Mouse (Mus musculus): ENCODE measurements around the gene Gm9044. TPM values are rescaled to one million over a fixed set of nuclear protein-coding genes. Genes with fewer than 3 reads are reported as not detected.
"Not testable (repeated sequence)": the region's sequence is repeated elsewhere in the genome, so short reads cannot be mapped to it uniquely, and the experiment has no call there.

Gene Gm9044
- not detected in 2 replicates for polyA plus RNA-seq (2016; fragmentation: Nextera tagmentation; extraction: Ambion mirVana)

- H3K27ac ChIP-seq; H3K4me2 ChIP-seq; H3K27me3 ChIP-seq (replicated peaks); H3K9ac ChIP-seq; H3K4me3 ChIP-seq; ATAC-seq; H3K36me3 ChIP-seq; H3K4me1 ChIP-seq; H3K9me3 ChIP-seq (replicated peaks): not testable (repeated sequence)
- no CpG with 5 or more reads among the region's 14 CpGs for WGBS (ENCODE audit: insufficient replicate concordance)
These were observed at the start of gene Gm9044 for GRCm38 (mm10) chr10:118332308-118332707. Gm9044 (minus strand) TSS chr10:118332408.

- no peak overlapping the region for H3K4me3 ChIP-seq
- H3K9ac ChIP-seq, result no peak overlapping the region
- no peak overlapping the region for H3K27ac ChIP-seq
- WGBS (ENCODE audit: insufficient replicate concordance), result 7% methylated on average over 10 of the region's 10 CpGs
- no peaks in the 10 kb centered on the region for H3K9me3 ChIP-seq (replicated peaks)
- no peaks in the 10 kb centered on the region for H3K27me3 ChIP-seq (replicated peaks)
- no peaks in the 10 kb centered on the region for H3K4me1 ChIP-seq
- H3K4me2 ChIP-seq, result no peak overlapping the region
- no peaks in the 10 kb centered on the region for H3K36me3 ChIP-seq
- ATAC-seq, result peak; percentile 32; the same call in 1 of the 2 replicates
These were observed 38.2 kb upstream of the Gm9044 start for GRCm38 (mm10) chr10:118370443-118370842.

- Histone ChIP-seq H3K9me3 (replicated peaks) (no peaks in the 10 kb centered on the region), H3K9ac (no peak overlapping the region), H3K27me3 (replicated peaks) (no peaks in the 10 kb centered on the region), H3K4me1 (no peaks in the 10 kb centered on the region), H3K27ac (no peak overlapping the region), H3K4me2 (no peak overlapping the region), H3K4me3 (no peak overlapping the region), H3K36me3 (no peaks in the 10 kb centered on the region)
- ATAC-seq, result no peak
- 80% methylated on average over 9 of the region's 9 CpGs for WGBS (ENCODE audit: insufficient replicate concordance)
These were observed 37.3 kb upstream of the Gm9044 start for GRCm38 (mm10) chr10:118369518-118369917.

GRCm38 (mm10) chr10:118354005-118354404 lies 21.8 kb upstream of the Gm9044 start, which contains the start of gene Gm9049:
Gm9049 (minus strand) TSS chr10:118354105.
- H3K27me3 ChIP-seq (replicated peaks); H3K4me1 ChIP-seq; H3K4me3 ChIP-seq; H3K9ac ChIP-seq; H3K36me3 ChIP-seq; H3K4me2 ChIP-seq; H3K9me3 ChIP-seq (replicated peaks); H3K27ac ChIP-seq; ATAC-seq: not testable (repeated sequence)
- WGBS (ENCODE audit: insufficient replicate concordance), result 86% methylated on average over 1 of the region's 11 CpGs

GRCm38 (mm10) chr10:118348579-118348978 lies 16.4 kb upstream of the Gm9044 start, which contains the start of gene Gm9048:
Gm9048 (minus strand) TSS chr10:118348679.
- H3K9me3 ChIP-seq (replicated peaks); H3K4me3 ChIP-seq; H3K9ac ChIP-seq; H3K27me3 ChIP-seq (replicated peaks); ATAC-seq; H3K36me3 ChIP-seq; H3K4me1 ChIP-seq; H3K4me2 ChIP-seq; H3K27ac ChIP-seq: not testable (repeated sequence)
- 33% methylated on average over 1 of the region's 14 CpGs for WGBS (ENCODE audit: insufficient replicate concordance)

- not testable (repeated sequence) for H3K4me3 ChIP-seq; H3K9me3 ChIP-seq (replicated peaks); H3K36me3 ChIP-seq; ATAC-seq; H3K4me1 ChIP-seq; H3K4me2 ChIP-seq; H3K27ac ChIP-seq; H3K9ac ChIP-seq; H3K27me3 ChIP-seq (replicated peaks)
- WGBS (ENCODE audit: insufficient replicate concordance), result no CpG with 5 or more reads among the region's 14 CpGs
These were observed 10.9 kb upstream of the Gm9044 start, which contains the start of gene Gm9046 for GRCm38 (mm10) chr10:118343155-118343554. Gm9046 (minus strand) TSS chr10:118343255.

GRCm38 (mm10) chr10:118337731-118338130 lies 5.5 kb upstream of the Gm9044 start, which contains the start of gene Gm9045:
Gm9045 (minus strand) TSS chr10:118337831.
- H3K9ac ChIP-seq, result not testable (repeated sequence)
- WGBS (ENCODE audit: insufficient replicate concordance), result no CpG with 5 or more reads among the region's 14 CpGs

GRCm38 (mm10) chr10:118326869-118327268 lies 5.3 kb downstream of the Gm9044 start, which contains the start of gene Gm9040:
Gm9040 (minus strand) TSS chr10:118326969.
- not testable (repeated sequence) for ATAC-seq
- no CpG with 5 or more reads among the region's 11 CpGs for WGBS (ENCODE audit: insufficient replicate concordance)

More at GRCm38 (mm10) chr10:118337731-118338130, 5.5 kb upstream of the Gm9044 start, which contains the start of gene Gm9045:
- not testable (repeated sequence) for H3K4me1 ChIP-seq; H3K4me3 ChIP-seq; H3K27me3 ChIP-seq (replicated peaks); H3K27ac ChIP-seq; H3K36me3 ChIP-seq; H3K4me2 ChIP-seq; ATAC-seq; H3K9me3 ChIP-seq (replicated peaks)

GRCm38 (mm10) chr10:118319024-118319423 lies 13.2 kb downstream of the Gm9044 start:
- WGBS (ENCODE audit: insufficient replicate concordance), result 30% methylated on average over 8 of the region's 8 CpGs
- no peak overlapping the region for H3K4me3 ChIP-seq
- H3K27ac ChIP-seq, result no peak overlapping the region
- H3K4me1 ChIP-seq, result no peaks in the 10 kb centered on the region
- no peaks in the 10 kb centered on the region for H3K36me3 ChIP-seq
- no peaks in the 10 kb centered on the region for H3K27me3 ChIP-seq (replicated peaks)
- no peak overlapping the region for H3K4me2 ChIP-seq
- ATAC-seq, result no peak
- H3K9ac ChIP-seq, result no peak overlapping the region
- H3K9me3 ChIP-seq (replicated peaks), result no peaks in the 10 kb centered on the region

More at GRCm38 (mm10) chr10:118326869-118327268, 5.3 kb downstream of the Gm9044 start, which contains the start of gene Gm9040:
- H3K9me3 ChIP-seq (replicated peaks); H3K4me1 ChIP-seq; H3K9ac ChIP-seq; H3K4me3 ChIP-seq; H3K36me3 ChIP-seq; H3K4me2 ChIP-seq; H3K27ac ChIP-seq; H3K27me3 ChIP-seq (replicated peaks): not testable (repeated sequence)

- WGBS (ENCODE audit: insufficient replicate concordance), result 33% methylated on average over 2 of the region's 2 CpGs
- H3K4me1 ChIP-seq; H3K27me3 ChIP-seq (replicated peaks); H3K9me3 ChIP-seq (replicated peaks); H3K9ac ChIP-seq; H3K4me3 ChIP-seq; ATAC-seq; H3K27ac ChIP-seq; H3K4me2 ChIP-seq; H3K36me3 ChIP-seq: not testable (repeated sequence)
These were observed 30.1 kb downstream of the Gm9044 start for GRCm38 (mm10) chr10:118302133-118302532.

GRCm38 (mm10) chr10:118294938-118295337 lies 37.3 kb downstream of the Gm9044 start, which contains the start of gene Iltifb:
Iltifb (minus strand) TSS chr10:118295038.
- H3K36me3 ChIP-seq, result no peaks in the 10 kb centered on the region
- no peak within 1 kb of the TSS for H3K27ac ChIP-seq
- H3K27me3 ChIP-seq (replicated peaks), result no peaks in the 10 kb centered on the region
- ATAC-seq, result no peak
- no peaks in the 10 kb centered on the region for H3K4me1 ChIP-seq
- H3K9ac ChIP-seq, result no peak within 1 kb of the TSS
- H3K9me3 ChIP-seq (replicated peaks), result no peaks in the 10 kb centered on the region
- no peak within 1 kb of the TSS for H3K4me2 ChIP-seq
- no peak within 1 kb of the TSS for H3K4me3 ChIP-seq
- 74% methylated on average over 6 of the region's 6 CpGs for WGBS (ENCODE audit: insufficient replicate concordance)

- H3K27me3 ChIP-seq (replicated peaks); H3K9ac ChIP-seq; H3K4me3 ChIP-seq; H3K9me3 ChIP-seq (replicated peaks); H3K4me2 ChIP-seq; H3K27ac ChIP-seq; H3K36me3 ChIP-seq; H3K4me1 ChIP-seq; ATAC-seq: not testable (repeated sequence)
- 75% methylated on average over 1 of the region's 5 CpGs for WGBS (ENCODE audit: insufficient replicate concordance)
These were observed 49.2 kb downstream of the Gm9044 start for GRCm38 (mm10) chr10:118283016-118283415.

GRCm38 (mm10) chr10:118282565-118282964 lies 49.6 kb downstream of the Gm9044 start:
- H3K36me3 ChIP-seq; H3K27ac ChIP-seq; H3K4me3 ChIP-seq; H3K9ac ChIP-seq; H3K4me1 ChIP-seq; H3K9me3 ChIP-seq (replicated peaks); ATAC-seq; H3K4me2 ChIP-seq; H3K27me3 ChIP-seq (replicated peaks): not testable (repeated sequence)
- WGBS (ENCODE audit: insufficient replicate concordance), result 80% methylated on average over 7 of the region's 7 CpGs
